ENCODE assay signal across 25 mouse cellular contexts in genomic region chr12:10422347-10422746, GRCm38 (mm10). TPM values are rescaled to one million over a fixed set of nuclear protein-coding genes. Genes with fewer than 3 reads are reported as not detected.
A peak's percentile ranks its signal among the peaks of the same experiment; 100 is the strongest.
DNase-seq lines count a peak whose midpoint lies in the region; ATAC-seq and TF ChIP-seq lines count a peak whose summit lies in the region.
"Had no signal": no experiment of that assay in that cellular context is flagged by ENCODE, and none has a peak within 500 bp of the region (broad histone marks: within the 10 kb centered on the region; RNA-seq: fewer than 3 reads in every experiment).

No protein-coding gene starts in this region.

- peak; percentile 33 for DNase-seq in embryo, embryonic 10.5 days (ENCODE audit: low spot score)
- no peak for DNase-seq in embryo, embryonic 9.5 days (ENCODE audit: extremely low spot score)
- DNase-seq in kidney, postnatal 0 days (ENCODE audit: low spot score): peak; percentile 40
- peak; percentile 33 for DNase-seq in limb, embryonic 14.5 days (ENCODE audit: low spot score)
- DNase-seq in cerebellum, postnatal 4 days (ENCODE audit: low spot score in 2 of 2): no peak
- no peak for DNase-seq in heart, postnatal 10 days
- DNase-seq: adrenal gland, adult 2 months; adrenal gland, postnatal 25 days; cerebellum, adult 18-20 months; cerebellum, adult 9-11 months; cerebellum, postnatal 36 days; forebrain, postnatal 0 days; heart, postnatal 36 days had no signal

- no peaks in the 10 kb centered on the region for H3K9me3 ChIP-seq in kidney, postnatal 0 days (replicated peaks; ENCODE audit: low read length)
- H3K9me3 ChIP-seq in kidney, embryonic 15.5 days (replicated peaks): no peaks in the 10 kb centered on the region
- H3K9me3 ChIP-seq in limb, embryonic 14.5 days (ENCODE audit: control insufficient read depth, low read length): no peaks in the 10 kb centered on the region
- H3K9me3 ChIP-seq: embryonic facial prominence, embryonic 10.5 days; forebrain, embryonic 13.5 days; heart, embryonic 12.5 days; hindbrain, embryonic 12.5 days; intestine, embryonic 15.5 days had no signal

- TF ChIP-seq CTCF in kidney, postnatal 0 days (IDR thresholded peaks at IDR 0.05; ENCODE audit: low read depth): no peak

- no peak overlapping the region for H3K9ac ChIP-seq in kidney, postnatal 0 days (ENCODE audit: low read depth, low read length)
- no peak overlapping the region for H3K9ac ChIP-seq in kidney, embryonic 15.5 days
- H3K9ac ChIP-seq in limb, embryonic 14.5 days (ENCODE audit: low read depth, low read length, severe bottlenecking): no peak overlapping the region
- H3K9ac ChIP-seq: forebrain, embryonic 13.5 days; forebrain, postnatal 0 days; heart, embryonic 12.5 days; hindbrain, embryonic 12.5 days; intestine, embryonic 15.5 days had no signal

- no peaks in the 10 kb centered on the region for H3K27me3 ChIP-seq in kidney, postnatal 0 days (ENCODE audit: insufficient read depth, low read length)
- no peaks in the 10 kb centered on the region for H3K27me3 ChIP-seq in kidney, embryonic 15.5 days
- H3K27me3 ChIP-seq in limb, embryonic 14.5 days (ENCODE audit: control insufficient read depth, insufficient read depth, low read length): no peaks in the 10 kb centered on the region
- H3K27me3 ChIP-seq: CH12.LX; forebrain, embryonic 13.5 days; heart, embryonic 12.5 days; hindbrain, embryonic 12.5 days; intestine, embryonic 15.5 days had no signal

- intact Hi-C loops in heart, postnatal 10 days (cut with DNase I): no loop called here

- no peak overlapping the region for H3K27ac ChIP-seq in kidney, postnatal 0 days
- H3K27ac ChIP-seq in kidney, embryonic 15.5 days: no peak overlapping the region
- H3K27ac ChIP-seq in limb, embryonic 14.5 days (replicated peaks; ENCODE audit: low read depth, low read length): no peak overlapping the region
- H3K27ac ChIP-seq: embryonic facial prominence, embryonic 10.5 days; forebrain, embryonic 13.5 days; hindbrain, embryonic 12.5 days; intestine, embryonic 15.5 days had no signal

- no peak overlapping the region for H3K4me3 ChIP-seq in kidney, postnatal 0 days (replicated peaks; ENCODE audit: low read depth, low read length)
- no peak overlapping the region for H3K4me3 ChIP-seq in kidney, embryonic 15.5 days (replicated peaks)
- no peak overlapping the region for H3K4me3 ChIP-seq in limb, embryonic 14.5 days (replicated peaks; ENCODE audit: low read length)
- H3K4me3 ChIP-seq: embryonic facial prominence, embryonic 10.5 days; forebrain, embryonic 13.5 days; heart, embryonic 12.5 days; hindbrain, embryonic 12.5 days; intestine, embryonic 15.5 days had no signal

- H3K36me3 ChIP-seq in kidney, postnatal 0 days (ENCODE audit: insufficient read depth, low read length): no peaks in the 10 kb centered on the region
- no peaks in the 10 kb centered on the region for H3K36me3 ChIP-seq in kidney, embryonic 15.5 days
- no peaks in the 10 kb centered on the region for H3K36me3 ChIP-seq in limb, embryonic 14.5 days (ENCODE audit: control insufficient read depth, insufficient read depth, low read length)
- H3K36me3 ChIP-seq: embryonic facial prominence, embryonic 10.5 days; heart, embryonic 12.5 days; hindbrain, embryonic 12.5 days; intestine, embryonic 15.5 days had no signal

- H3K4me2 ChIP-seq in kidney, postnatal 0 days (ENCODE audit: low read length): no peak overlapping the region
- H3K4me2 ChIP-seq in kidney, embryonic 15.5 days: no peak overlapping the region
- H3K4me2 ChIP-seq in limb, embryonic 14.5 days (replicated peaks; ENCODE audit: low read depth, low read length, severe bottlenecking): no peak overlapping the region
- H3K4me2 ChIP-seq: forebrain, embryonic 13.5 days; heart, embryonic 12.5 days; hindbrain, embryonic 12.5 days; intestine, embryonic 15.5 days had no signal

- TF ChIP-seq POLR2A in limb, embryonic 14.5 days (IDR thresholded peaks at IDR 0.05; ENCODE audit: borderline replicate concordance, extremely low read depth, insufficient read depth, insufficient read length): no peak

- no peaks in the 10 kb centered on the region for H3K4me1 ChIP-seq in kidney, postnatal 0 days (replicated peaks; ENCODE audit: insufficient read depth, low read length)
- no peaks in the 10 kb centered on the region for H3K4me1 ChIP-seq in kidney, embryonic 15.5 days
- H3K4me1 ChIP-seq in limb, embryonic 14.5 days (ENCODE audit: control insufficient read depth, insufficient read depth, low read length): no peaks in the 10 kb centered on the region
- H3K4me1 ChIP-seq: forebrain, embryonic 13.5 days; heart, embryonic 12.5 days; intestine, embryonic 15.5 days had no signal

- 19% methylated on average over 3 of the region's 3 CpGs for WGBS in kidney, postnatal 0 days
- 26% methylated on average over 3 of the region's 3 CpGs for WGBS in kidney, embryonic 15.5 days
- WGBS in limb, embryonic 14.5 days: 17% methylated on average over 3 of the region's 3 CpGs

- no peak for ATAC-seq in kidney, postnatal 0 days (replicated peaks; ENCODE audit: low FRiP score, low read depth)
- no peak for ATAC-seq in kidney, embryonic 15.5 days (replicated peaks; ENCODE audit: low FRiP score)
- ATAC-seq in limb, embryonic 14.5 days (ENCODE audit: low FRiP score, low read depth): no peak
- ATAC-seq: forebrain, embryonic 13.5 days; forebrain, postnatal 0 days; hindbrain, embryonic 16.5 days; intestine, embryonic 15.5 days had no signal

RNA-seq across cellular contexts. Expression of gene Rdh14, which starts 31.8 kb away (rescaled TPM):
- 54.6 and 61.6 TPM in 2 replicates for polyA plus RNA-seq in kidney, postnatal 0 days (2015; fragmentation: Nextera tagmentation; extraction: Ambion mirVana)
- polyA plus RNA-seq in kidney, embryonic 15.5 days (2015; fragmentation: Nextera tagmentation; extraction: Ambion mirVana): 36.1 and 36.5 TPM in 2 replicates
- 22.3 and 23.9 TPM in 2 replicates for polyA plus RNA-seq in limb, embryonic 14.5 days (2012; rRNA removed)
- polyA plus RNA-seq in limb, embryonic 14.5 days (2014; fragmentation: Nextera tagmentation; extraction: Ambion mirVana): 43.6 and 47.6 TPM in 2 replicates
- total RNA-seq in heart, postnatal 10 days (2021): 10 to 100 TPM; 41.9 to 48.3 TPM

RNA-seq across cellular contexts. Expression of gene Nt5c1b, which starts 52.6 kb away (rescaled TPM):
- not detected in 2 replicates for polyA plus RNA-seq in kidney, postnatal 0 days (2015; fragmentation: Nextera tagmentation; extraction: Ambion mirVana)
- 0.12 TPM in 1 of 2 replicates, not detected in the other for polyA plus RNA-seq in kidney, embryonic 15.5 days (2015; fragmentation: Nextera tagmentation; extraction: Ambion mirVana)
- polyA plus RNA-seq in limb, embryonic 14.5 days (2012; rRNA removed): not detected in 2 replicates
- polyA plus RNA-seq in limb, embryonic 14.5 days (2014; fragmentation: Nextera tagmentation; extraction: Ambion mirVana): not detected in 2 replicates
- not detected for total RNA-seq in heart, postnatal 10 days (2021)
- total RNA-seq: adrenal gland, adult 2 months; adrenal gland, postnatal 25 days; CH12.LX; gastrocnemius, adult 8-10 months; gastrocnemius, postnatal 4 days; heart, adult 8-10 months; heart, postnatal 36 days had no signal
- polyA plus RNA-seq: adrenal gland, adult 2 months; embryonic facial prominence, embryonic 10.5 days; embryonic facial prominence, embryonic 14.5 days; forebrain, embryonic 13.5 days; forebrain, postnatal 0 days; heart, embryonic 12.5 days; hindbrain, embryonic 12.5 days; hindbrain, embryonic 16.5 days; intestine, embryonic 15.5 days had no signal

Comparison
In these comparisons a context has a peak if more than half of its experiments do, and no peak if none do; other contexts are left out.
1. DNase-seq: peak in embryo, embryonic 10.5 days (single experiment), kidney, postnatal 0 days (single experiment) and limb, embryonic 14.5 days (single experiment); none in embryo, embryonic 9.5 days (single experiment), cerebellum, postnatal 4 days (0 of 2) and heart, postnatal 10 days (0 of 2).